Mouse (Mus musculus) spleen, adult 2 months (tissue): ENCODE data around the gene Sarnp. TPM values are rescaled to one million over a fixed set of nuclear protein-coding genes. Genes with fewer than 3 reads are reported as not detected.

Experiments
- DNase-seq, 2 experiments: peaks; one replicate each; pipeline versions ENCODE4 v3.0.0 to v3.0.0-alpha.2; 2012 to 2021; ENCODE audit warnings: low spot score in 2 of 2, low read depth in 1 of 2
- H3K27ac ChIP-seq: fragments of 200-500 bp; 2 replicates; pipeline ENCODE4 v1.5.1; 2012; ENCODE audit warnings: low read length, inconsistent platforms; ENCODE audit not compliant: insufficient read depth
- H3K27me3 ChIP-seq: fragments of 200-500 bp; 2 replicates; pipeline ENCODE4 v1.6.1; 2012; ENCODE audit warnings: mild to moderate bottlenecking, moderate library complexity, low read length, inconsistent platforms; ENCODE audit not compliant: control insufficient read depth, insufficient read depth
- H3K36me3 ChIP-seq: fragments of 200-500 bp; 2 replicates; pipeline ENCODE4 v1.6.1; 2012; ENCODE audit warnings: mild to moderate bottlenecking, low read length, inconsistent platforms; ENCODE audit not compliant: control insufficient read depth, insufficient read depth
- H3K4me1 ChIP-seq: fragments of 200-500 bp; 2 replicates; pipeline ENCODE4 v1.6.1; 2011; ENCODE audit warnings: inconsistent platforms; ENCODE audit not compliant: control insufficient read depth, insufficient read depth, insufficient read length
- H3K4me3 ChIP-seq: fragments of 200-500 bp; 2 replicates; pipeline ENCODE4 v1.5.1; 2011; ENCODE audit warnings: mild to moderate bottlenecking, inconsistent platforms; ENCODE audit not compliant: insufficient read depth, insufficient read length; ENCODE audit errors: extremely low read depth
- CTCF ChIP-seq: fragments of 200-500 bp; IDR thresholded peaks from 2 replicates; pipeline ENCODE4 v1.5.1; 2011; ENCODE audit warnings: mild to moderate bottlenecking, inconsistent platforms; ENCODE audit not compliant: insufficient read depth, insufficient read length, insufficient replicate concordance; ENCODE audit errors: extremely low read depth
- POLR2A ChIP-seq: fragments of 200-500 bp; IDR thresholded peaks from 2 replicates; pipeline ENCODE4 v1.6.1; 2011; ENCODE audit warnings: low read depth, low read length, inconsistent platforms
- WGBS: fragments of 180-500 bp; shearing (Covaris S2); methylation state at CpG from one replicate; pipeline ENCODE4 v1.1.7; 2018; 5-methylcytosine and 5-hydroxymethylcytosine counted together
- polyA plus RNA-seq: library from polyadenylated mRNA; depleted of rRNA; stranded (reverse); fragments of >200 nt; gene quantifications from 2 replicates; pipeline ENCODE4 v1.2.3, GENCODE M21; 2012

The Sarnp gene
- polyA plus RNA-seq, 1 experiment = 4.5 TPM

DNA sequence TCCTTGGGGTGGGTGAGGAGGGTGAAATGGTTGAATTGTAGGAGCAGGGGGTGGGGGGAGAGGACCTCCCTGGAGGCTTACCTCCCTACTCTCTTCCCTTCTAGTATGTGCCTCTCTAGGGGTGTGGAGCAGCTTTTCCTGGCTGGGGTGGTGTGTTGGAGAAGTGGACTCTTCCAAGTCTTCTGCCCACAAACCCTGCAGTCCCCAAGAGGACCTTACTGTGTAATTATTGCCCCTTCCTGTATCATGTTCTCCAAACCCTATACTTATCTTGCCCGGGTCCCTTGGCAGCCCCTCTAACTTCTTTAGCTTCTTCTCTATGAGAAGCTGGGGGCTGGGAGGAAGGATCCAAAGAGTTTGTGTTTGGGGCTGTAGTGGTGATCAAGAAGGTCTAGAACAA, 79.7 kb downstream of the Sarnp start:
- Histone ChIP-seq H3K27me3 (no peaks in the 10 kb centered on the region), H3K4me3 (no peak overlapping the region), H3K36me3 (no peaks in the 10 kb centered on the region), H3K27ac (no peak overlapping the region), H3K4me1 (no peaks in the 10 kb centered on the region)
- no peak for TF ChIP-seq POLR2A
- TF ChIP-seq CTCF = no peak
- no peak for DNase-seq
- WGBS = 55% methylated on average over 1 of the region's 1 CpGs

DNA sequence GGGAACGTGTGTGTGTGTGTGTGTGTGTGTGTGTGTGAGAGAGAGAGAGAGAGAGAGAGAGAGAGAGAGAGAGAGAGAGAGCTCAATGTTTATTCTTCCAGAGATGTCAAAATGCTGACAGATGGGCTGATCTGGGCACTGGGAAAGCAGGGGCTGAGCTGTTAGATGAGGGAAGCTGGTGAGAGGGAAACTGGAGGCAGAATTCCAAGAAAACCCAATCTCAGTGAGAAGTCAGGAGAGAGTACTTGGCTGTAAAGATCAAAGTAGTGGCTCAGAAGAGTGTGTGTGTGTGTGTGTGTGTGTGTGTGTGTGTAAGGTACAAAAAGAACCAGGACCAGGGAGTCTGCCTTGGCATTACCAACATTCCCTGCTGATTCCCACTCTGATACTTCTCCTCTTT, 80.4 kb downstream of the Sarnp start:
- no peaks in the 10 kb centered on the region for H3K27me3 ChIP-seq
- no peak for DNase-seq
- WGBS = 38% methylated on average over 1 of the region's 1 CpGs
- peaks cover under 1% of the 10 kb centered on the region; the same call in 1 of the 2 replicates for H3K4me1 ChIP-seq
- TF ChIP-seq POLR2A (no peak), CTCF (no peak)
- no peak overlapping the region for H3K4me3 ChIP-seq
- H3K36me3 ChIP-seq = no peaks in the 10 kb centered on the region
- H3K27ac ChIP-seq = no peak overlapping the region

DNA sequence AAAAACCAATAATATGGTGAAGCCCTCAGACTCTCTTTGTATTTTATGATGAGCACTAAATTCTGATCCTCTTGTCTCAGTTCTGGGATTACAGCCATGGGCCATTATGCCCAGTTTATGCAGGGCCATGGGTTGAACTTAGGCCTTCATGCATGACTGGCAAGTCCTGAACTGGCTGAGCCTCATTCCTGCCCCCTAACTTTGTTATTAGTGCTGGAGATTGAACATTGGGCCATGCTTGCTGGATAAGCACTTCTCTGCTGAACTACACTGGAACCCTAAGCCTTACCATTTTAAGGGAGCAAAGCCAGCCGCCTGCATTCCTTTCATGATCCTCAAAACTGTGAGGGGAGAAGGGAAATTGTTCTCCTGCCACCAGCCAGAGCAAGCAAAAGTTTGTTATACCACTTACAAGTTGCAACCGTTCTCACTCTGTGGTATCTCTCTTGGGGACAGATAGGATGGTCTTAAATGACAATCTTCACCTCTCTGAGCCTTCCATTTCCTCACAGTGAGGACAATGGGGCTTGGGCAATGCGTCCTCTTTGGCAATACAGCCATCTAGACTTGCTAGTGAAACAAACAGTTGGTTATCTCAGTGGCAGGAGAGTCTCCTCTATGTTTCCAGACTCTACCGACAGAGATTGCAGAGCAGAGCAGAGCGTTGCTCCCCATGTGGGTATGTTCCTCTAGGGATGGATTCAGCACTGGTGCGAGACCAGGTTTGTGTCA, 82.8 kb downstream of the Sarnp start:
- WGBS = 80% methylated on average over 6 of the region's 6 CpGs
- no peak for DNase-seq

GRCm38 (mm10) chr10:128900698-128901097, 83.6 kb downstream of the Sarnp start, which contains the start of gene Cd63:
Gene Cd63, plus strand, starts transcription at chr10:128900989.
- Histone ChIP-seq H3K4me3 (no peak within 1 kb of the TSS), H3K36me3 (no peaks in the 10 kb centered on the region), H3K4me1 (peaks cover 2% of the 10 kb centered on the region; the same call in 1 of the 2 replicates), H3K27ac (no peak within 1 kb of the TSS), H3K27me3 (no peaks in the 10 kb centered on the region)
- DNase-seq = no peak
- TF ChIP-seq CTCF (no peak), POLR2A (no peak)
- 90% methylated on average over 3 of the region's 3 CpGs for WGBS

More for the DNA sequence above, 82.8 kb downstream of the Sarnp start:
- H3K4me3 ChIP-seq = no peak overlapping the region
- TF ChIP-seq CTCF (no peak), POLR2A (no peak)
- no peak overlapping the region for H3K27ac ChIP-seq
- peaks cover 2% of the 10 kb centered on the region; the same call in 1 of the 2 replicates for H3K4me1 ChIP-seq
- H3K27me3 ChIP-seq = no peaks in the 10 kb centered on the region
- no peaks in the 10 kb centered on the region for H3K36me3 ChIP-seq

GRCm38 (mm10) chr10:128901409-128901808, 84.3 kb downstream of the Sarnp start:
- H3K4me1 ChIP-seq = peaks cover 2% of the 10 kb centered on the region; the same call in 1 of the 2 replicates
- H3K4me3 ChIP-seq = no peak overlapping the region
- WGBS = 70% methylated on average over 1 of the region's 1 CpGs
- TF ChIP-seq POLR2A (no peak), CTCF (no peak)
- no peak overlapping the region for H3K27ac ChIP-seq
- no peak for DNase-seq
- no peaks in the 10 kb centered on the region for H3K27me3 ChIP-seq
- no peaks in the 10 kb centered on the region for H3K36me3 ChIP-seq

GRCm38 (mm10) chr10:128902409-128902988, 85.4 kb downstream of the Sarnp start:
- Histone ChIP-seq H3K4me3 (no peak overlapping the region), H3K27ac (no peak overlapping the region), H3K36me3 (no peaks in the 10 kb centered on the region), H3K27me3 (no peaks in the 10 kb centered on the region), H3K4me1 (peaks cover 2% of the 10 kb centered on the region; the same call in 1 of the 2 replicates)
- TF ChIP-seq POLR2A = no peak
- TF ChIP-seq CTCF = no peak
- no peak for DNase-seq
- 19% methylated on average over 3 of the region's 3 CpGs for WGBS

GRCm38 (mm10) chr10:128904812-128905211, 87.7 kb downstream of the Sarnp start:
- WGBS = 90% methylated on average over 5 of the region's 5 CpGs
- Histone ChIP-seq H3K4me1 (peaks cover 6% of the 10 kb centered on the region), H3K27ac (no peak overlapping the region), H3K4me3 (no peak overlapping the region), H3K27me3 (peaks cover 7% of the 10 kb centered on the region), H3K36me3 (no peaks in the 10 kb centered on the region)
- TF ChIP-seq CTCF (no peak), POLR2A (no peak)
- no peak for DNase-seq
